Mouse (Mus musculus): ENCODE results near the gene Gm42906.

- no peak for TF ChIP-seq EP300 (IDR thresholded peaks at IDR 0.05; ENCODE audit: low read depth)
- no peak for TF ChIP-seq CTCF (IDR thresholded peaks at IDR 0.05; ENCODE audit: low read depth)
Observed at GRCm38 (mm10) chr5:151230427-151230826, 197.5 kb downstream of the Gm42906 start.
